Mouse (Mus musculus) B cell, adult (primary cell): ENCODE results near the gene Slc39a11. TPM values are rescaled to one million over a fixed set of nuclear protein-coding genes. Genes with fewer than 3 reads are reported as not detected.

Source experiments
- total RNA-seq: library from RNA; stranded (reverse); gene quantifications from 4 replicates; pipeline ENCODE4 v1.2.4, GENCODE M21; 2023; ENCODE audit not compliant: inconsistent age

Gene Slc39a11
- total RNA-seq, result 4.4 to 6.9 TPM (median 5.5 TPM) in 4 replicates

DNA sequence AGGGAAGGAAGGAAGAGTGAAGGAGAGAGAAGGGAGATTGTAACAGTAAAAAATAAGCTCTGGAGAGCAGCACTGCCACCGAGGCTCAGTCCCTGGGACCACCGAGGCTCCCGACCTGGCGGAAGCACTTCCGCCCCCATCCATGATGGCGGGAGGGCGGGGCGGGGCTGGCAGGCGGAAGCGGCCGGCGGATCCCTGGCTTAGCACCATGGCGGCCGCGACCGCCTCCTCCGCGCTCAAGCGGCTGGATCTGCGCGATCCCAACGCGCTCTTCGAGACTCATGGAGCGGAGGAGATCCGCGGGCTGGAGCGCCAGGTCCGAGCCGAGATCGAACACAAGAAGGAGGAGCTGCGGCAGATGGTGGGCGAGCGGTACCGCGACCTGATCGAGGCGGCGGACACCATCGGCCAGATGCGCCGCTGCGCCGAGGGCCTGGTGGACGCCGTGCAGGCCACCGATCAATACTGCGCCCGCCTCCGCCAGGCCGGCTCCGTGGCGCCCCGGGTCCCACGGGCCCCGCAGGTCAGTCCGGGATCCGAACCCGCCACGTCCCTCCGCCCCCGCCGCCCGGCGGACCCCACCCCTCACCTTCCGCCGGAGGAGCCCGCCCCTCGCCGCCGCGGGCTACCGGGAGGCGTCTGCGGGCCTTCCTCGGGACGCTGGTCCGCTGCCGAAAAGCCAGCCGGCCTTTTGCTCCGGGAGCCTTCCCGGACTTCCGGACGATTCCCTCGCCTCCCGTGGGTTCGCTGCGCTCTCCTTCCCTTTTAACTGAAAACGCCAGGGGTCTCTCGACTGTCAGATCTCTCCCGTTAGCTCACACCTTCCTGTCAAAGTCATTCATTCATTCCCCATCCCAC lies at the start of gene Slc39a11:
Gene Slc39a11 (minus strand): TSS at position 727 of the 858 bp plus-strand sequence.

DNA sequence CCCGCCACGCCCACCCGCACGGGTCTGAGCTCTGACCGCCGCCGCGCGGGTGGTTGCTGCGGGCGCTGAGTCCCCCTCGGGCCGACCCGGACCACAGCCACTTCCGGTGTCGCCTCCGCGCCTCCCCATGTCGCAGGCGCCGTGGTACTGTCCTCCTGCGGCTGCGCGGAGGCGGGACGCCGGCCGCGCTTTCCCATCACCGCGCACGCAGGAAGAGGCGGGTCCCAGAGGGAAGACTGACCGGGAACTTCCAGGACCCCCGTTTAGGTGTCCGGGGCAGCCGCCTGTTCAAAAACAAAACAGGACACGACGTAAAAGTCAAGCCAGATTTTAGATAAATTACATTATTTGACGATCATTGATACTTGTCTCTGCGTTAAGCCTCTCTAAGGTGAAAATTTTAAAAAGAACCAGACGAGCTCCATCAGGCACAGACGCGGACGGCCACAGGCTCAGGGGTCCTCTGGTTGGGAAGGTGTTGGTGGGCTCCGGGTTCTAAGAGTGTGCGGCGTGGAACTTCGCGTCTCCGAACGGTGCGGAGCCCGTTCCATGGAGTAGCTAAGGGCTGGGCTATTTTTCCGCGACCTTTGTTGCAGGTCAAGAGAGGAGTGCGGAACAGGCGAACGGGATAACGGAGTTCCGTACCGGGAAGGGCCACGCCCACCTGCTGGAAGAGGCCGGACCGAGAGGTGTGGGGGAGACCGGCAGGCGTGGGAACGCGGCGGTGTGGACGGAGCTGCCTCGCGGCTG lies 34.3 kb upstream of the Slc39a11 start, which contains the start of the genes Fam104a and D11Wsu47e:
Gene Fam104a (minus strand): TSS at position 199 of the 750 bp plus-strand sequence.
Gene D11Wsu47e (plus strand): TSS at position 456 of the 750 bp plus-strand sequence.

DNA sequence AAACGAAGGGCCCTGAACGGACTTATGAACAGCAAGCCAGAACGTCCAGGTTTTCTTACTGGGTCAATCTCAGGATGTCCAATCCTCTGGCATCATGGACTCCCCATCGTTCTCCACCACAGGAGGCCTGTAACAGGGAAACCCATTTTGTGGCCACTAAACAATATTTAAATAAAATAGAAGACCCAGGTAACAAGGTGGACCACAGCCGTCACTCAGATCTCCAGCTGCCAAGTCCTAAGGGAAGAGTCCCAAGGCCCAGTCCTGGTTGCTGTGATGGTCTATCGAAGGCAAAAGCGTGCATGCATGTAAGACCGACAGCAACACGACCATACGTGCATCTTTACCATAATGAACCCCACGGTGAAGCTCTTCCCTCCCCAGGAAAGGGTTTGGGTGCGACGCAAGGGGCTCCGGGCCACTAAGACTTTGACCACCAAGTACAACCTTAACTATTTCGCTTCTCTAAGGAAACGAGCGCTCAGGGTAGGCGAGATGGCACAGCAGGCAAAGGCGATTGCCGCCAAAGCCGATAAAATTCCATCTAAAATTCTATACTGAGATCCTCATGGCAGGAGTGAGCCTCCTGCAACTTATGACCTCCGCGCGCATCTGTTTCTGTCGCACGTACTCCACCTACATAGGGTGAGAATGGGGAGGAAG lies 1.1 kb downstream of the Slc39a11 start, which contains the start of gene Cog1:
Gene Cog1 (plus strand): TSS at position 480 of the 663 bp plus-strand sequence.

DNA sequence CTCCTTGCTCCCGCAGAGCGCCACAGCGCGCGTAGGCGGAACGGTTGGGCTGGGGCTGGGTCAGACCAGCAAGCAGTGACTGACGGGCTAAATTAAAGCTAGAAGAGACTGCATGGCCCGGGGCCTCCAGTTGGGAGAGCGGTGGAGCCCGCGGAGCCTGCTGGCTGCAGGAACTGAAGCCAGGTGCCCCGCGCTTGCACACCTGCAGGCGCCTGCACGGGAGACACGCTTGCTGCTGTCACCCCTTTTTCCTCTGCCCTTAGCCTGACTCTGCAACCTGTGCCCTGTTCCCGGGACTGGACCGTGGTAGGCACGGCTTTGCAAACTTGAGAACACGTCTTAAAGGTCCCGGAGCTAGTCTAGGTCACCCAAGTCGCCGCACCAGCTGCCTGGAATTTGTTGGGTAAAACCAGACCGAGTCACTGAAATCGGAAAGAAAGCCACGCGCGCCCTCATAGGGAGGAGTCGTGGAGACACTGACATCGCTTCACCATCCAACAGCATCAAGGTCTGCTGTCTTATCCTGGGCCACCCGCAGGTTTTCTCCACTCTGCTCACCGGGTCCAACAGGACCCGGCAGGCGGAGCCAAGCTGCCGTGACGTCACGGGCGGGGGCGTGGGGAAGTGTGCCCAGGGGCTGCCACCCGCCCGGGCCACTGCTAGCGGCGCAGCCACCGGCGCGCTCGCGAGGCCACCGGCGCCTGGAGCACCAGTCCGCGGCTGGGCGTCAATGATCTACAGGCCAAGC lies 31.0 kb downstream of the Slc39a11 start, which contains the start of gene Sstr2:
Gene Sstr2 (plus strand): TSS at position 671 of the 748 bp plus-strand sequence.

Other genes starting within 250 kb of the Slc39a11 start
- gene Sstr2, start 30.7 kb downstream of the Slc39a11 start, total RNA-seq, result not detected in 4 replicates
- 40.9 to 44.7 TPM (median 42.9 TPM) in 4 replicates for gene Cog1, start 910 bp downstream of the Slc39a11 start, total RNA-seq
- gene Fam104a, start 34.1 kb upstream of the Slc39a11 start, total RNA-seq, result 20.4 to 23.5 TPM (median 20.9 TPM) in 4 replicates
- 15.8 to 21.4 TPM (median 18.8 TPM) in 4 replicates for gene D11Wsu47e, start 34.3 kb upstream of the Slc39a11 start, total RNA-seq
- gene Cpsf4l, start 59.9 kb upstream of the Slc39a11 start, total RNA-seq, result not detected in 4 replicates
- 2.5 to 4.0 TPM (median 3.6 TPM) in 4 replicates for gene Cdc42ep4, start 101.8 kb upstream of the Slc39a11 start, total RNA-seq